Mouse (Mus musculus) spleen, adult 2 months (tissue): Measurements from ENCODE around the gene Ifitm7.

Source experiments
- CTCF ChIP-seq: fragments of 200-500 bp; IDR thresholded peaks from 2 replicates; pipeline ENCODE4 v1.5.1; 2011; ENCODE audit warnings: mild to moderate bottlenecking, inconsistent platforms; ENCODE audit not compliant: insufficient read depth, insufficient read length, insufficient replicate concordance; ENCODE audit errors: extremely low read depth
- POLR2A ChIP-seq: fragments of 200-500 bp; IDR thresholded peaks from 2 replicates; pipeline ENCODE4 v1.6.1; 2011; ENCODE audit warnings: low read depth, low read length, inconsistent platforms

DNA sequence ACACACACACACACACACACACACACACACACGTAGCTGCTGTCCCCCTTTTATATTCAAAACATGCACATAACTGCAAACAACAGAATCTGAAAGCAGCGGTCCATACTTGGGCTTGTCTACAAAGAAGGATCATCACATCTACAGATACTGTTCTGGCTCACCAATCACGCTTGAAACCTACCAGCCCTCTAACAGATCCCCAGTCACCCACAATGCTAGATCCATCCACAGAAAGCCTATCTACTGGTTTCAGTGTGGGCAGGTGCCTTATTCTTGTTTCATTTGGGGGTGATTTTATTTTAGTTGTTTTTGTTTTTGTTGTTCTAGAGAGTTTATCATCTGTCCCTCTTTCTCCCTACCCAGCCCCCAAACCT is 503 bp downstream of the Ifitm7 start:
- TF ChIP-seq CTCF (no peak), POLR2A (no peak)
